Mouse (Mus musculus): ENCODE results near the gene Fgfr2. TPM values are rescaled to one million over a fixed set of nuclear protein-coding genes. Genes with fewer than 3 reads are reported as not detected.

Fgfr2 gene
- polyA plus RNA-seq, 1 experiment from 2014 or later = 11.4 TPM

DNA sequence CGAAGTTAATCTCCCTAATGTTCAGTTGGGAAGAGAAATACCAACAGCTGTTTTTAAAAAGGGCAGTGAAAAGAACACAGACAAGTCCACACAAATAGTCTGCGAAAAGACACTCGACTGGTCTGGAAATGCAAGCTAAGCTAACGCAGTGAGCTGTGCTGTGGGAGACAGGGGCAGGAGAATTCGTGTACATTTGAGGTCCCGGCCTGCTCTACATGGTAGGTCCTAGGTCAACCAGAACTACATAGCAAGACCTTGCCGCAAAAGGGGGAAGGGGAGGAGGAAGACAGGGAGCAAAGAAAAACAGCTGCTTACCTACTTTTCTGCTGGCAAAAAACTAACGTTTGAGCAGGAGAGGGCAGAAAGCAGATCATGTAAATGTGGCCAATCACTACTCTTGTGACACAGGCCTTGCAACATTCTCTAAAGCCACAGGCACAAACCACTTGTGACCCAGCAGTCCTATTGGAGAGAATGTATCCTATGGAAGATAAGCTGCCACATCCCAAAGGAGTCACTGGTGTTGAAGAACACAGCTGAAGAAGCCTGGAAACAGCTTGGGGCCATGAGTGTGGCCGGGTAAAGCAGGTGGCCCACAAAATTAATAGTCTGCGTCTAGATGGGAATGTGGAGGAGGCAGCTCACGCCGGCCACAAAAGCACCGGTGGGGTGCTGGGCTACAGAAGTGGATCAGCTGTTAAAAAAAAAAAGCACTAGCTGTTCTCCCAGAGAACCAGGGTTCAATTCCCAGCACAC lies 396.9 kb downstream of the Fgfr2 start:
- Histone ChIP-seq H3K4me1 (ENCODE audit: control insufficient read depth, low read depth, low read length) (peaks cover 44% of the 10 kb centered on the region), H3K9ac (ENCODE audit: low read depth, low read length) (no peak overlapping the region), H3K4me2 (ENCODE audit: low read depth, low read length) (no peak overlapping the region), H3K36me3 (ENCODE audit: control insufficient read depth, insufficient read depth) (peaks cover 6% of the 10 kb centered on the region), H3K9me3 (replicated peaks; ENCODE audit: control insufficient read depth, low read length) (no peaks in the 10 kb centered on the region), H3K4me3 (ENCODE audit: low read depth, low read length) (no peak overlapping the region), H3K27ac (ENCODE audit: low read length) (peak overlapping the region; percentile 31), H3K27me3 (ENCODE audit: control insufficient read depth, insufficient read depth, low read depth, low read length) (no peaks in the 10 kb centered on the region)
- ATAC-seq (ENCODE audit: low read depth) = no peak
- 81% methylated on average over 13 of the region's 13 CpGs for WGBS (ENCODE audit: insufficient replicate concordance)

- H3K4me3 ChIP-seq (ENCODE audit: low read depth, low read length) = no peak overlapping the region
- no peak overlapping the region for H3K9ac ChIP-seq (ENCODE audit: low read depth, low read length)
- no peaks in the 10 kb centered on the region for H3K9me3 ChIP-seq (replicated peaks; ENCODE audit: control insufficient read depth, low read length)
- H3K27ac ChIP-seq (ENCODE audit: low read length) = peak overlapping the region; percentile 56
- H3K4me1 ChIP-seq (ENCODE audit: control insufficient read depth, low read depth, low read length) = peaks cover 45% of the 10 kb centered on the region
- H3K4me2 ChIP-seq (ENCODE audit: low read depth, low read length) = peak overlapping the region; percentile 27; the same call in 1 of the 2 replicates
- WGBS (ENCODE audit: insufficient replicate concordance) = 86% methylated on average over 5 of the region's 5 CpGs
- H3K27me3 ChIP-seq (ENCODE audit: control insufficient read depth, insufficient read depth, low read depth, low read length) = no peaks in the 10 kb centered on the region
- peaks cover 2% of the 10 kb centered on the region for H3K36me3 ChIP-seq (ENCODE audit: control insufficient read depth, insufficient read depth)
- no peak for ATAC-seq (ENCODE audit: low read depth)
These were observed 398.6 kb downstream of the Fgfr2 start for GRCm38 (mm10) chr7:132724501-132725062.

DNA sequence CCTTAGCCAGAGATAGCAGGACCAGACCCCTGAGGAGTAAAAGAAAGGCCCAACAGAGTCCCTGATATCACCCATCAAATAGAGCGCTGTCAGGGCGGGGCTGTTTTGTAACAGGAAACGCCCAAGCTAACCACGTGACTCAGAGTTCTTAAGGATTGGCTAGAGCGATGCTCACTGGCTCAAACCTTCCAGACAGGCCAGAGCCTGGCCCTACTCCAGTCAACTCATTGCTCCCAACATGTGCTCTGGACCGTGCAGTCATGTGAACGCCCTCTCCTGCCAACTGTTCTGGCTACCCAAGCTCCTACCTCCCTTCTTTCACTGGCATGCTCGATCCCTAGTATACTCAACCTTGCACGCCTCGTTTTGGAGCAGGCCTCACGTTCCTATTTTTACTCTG lies 399.2 kb downstream of the Fgfr2 start:
- no peaks in the 10 kb centered on the region; the same call in 1 of the 2 replicates for H3K36me3 ChIP-seq (ENCODE audit: control insufficient read depth, insufficient read depth)

DNA sequence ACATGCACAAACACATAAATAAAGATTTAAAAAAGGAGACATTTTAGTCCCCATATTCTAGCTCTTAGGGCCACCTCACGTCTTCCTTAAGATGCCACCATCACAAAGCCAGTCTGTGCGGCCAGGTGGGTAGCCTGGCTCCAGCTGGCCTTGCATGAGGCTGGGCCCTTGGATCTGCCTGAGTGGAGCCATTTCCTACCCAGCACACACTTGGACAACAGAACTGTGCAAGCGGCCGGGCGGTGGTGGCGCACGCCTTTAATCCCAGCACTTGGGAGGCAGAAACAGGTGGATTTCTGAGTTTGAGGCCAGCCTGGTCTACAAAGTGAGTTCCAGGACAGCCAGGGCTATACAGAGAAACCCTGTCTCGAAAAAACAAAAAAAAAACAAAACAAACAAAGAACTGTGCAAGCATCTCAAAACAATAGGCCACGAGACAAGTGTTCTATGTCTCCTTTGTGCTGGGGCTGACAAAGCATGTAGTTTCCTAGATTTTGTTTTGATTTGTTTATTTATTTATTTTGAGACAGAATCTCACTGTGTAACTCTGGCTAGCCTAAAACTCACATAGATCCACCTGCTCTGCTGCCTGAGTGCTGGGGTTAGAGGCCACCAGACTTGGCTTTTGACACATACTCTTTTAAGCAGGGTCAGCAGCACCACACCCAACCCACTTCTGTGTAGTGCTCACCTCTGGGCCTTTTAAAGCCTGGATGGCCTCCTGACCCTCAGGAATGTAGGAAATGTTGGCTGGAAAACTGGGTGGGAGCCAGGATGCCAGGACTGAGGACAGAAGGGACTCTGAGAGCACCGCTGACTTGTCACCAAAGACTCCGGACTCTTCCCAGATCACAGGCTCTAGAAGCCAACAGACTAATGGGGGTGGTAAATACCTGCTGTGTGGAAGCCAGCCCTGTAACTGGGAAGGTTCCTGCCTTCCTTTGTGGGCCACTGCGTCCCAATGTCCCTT lies 400.5 kb downstream of the Fgfr2 start:
- H3K9ac ChIP-seq (ENCODE audit: low read depth, low read length) = no peak overlapping the region
- H3K4me3 ChIP-seq (ENCODE audit: low read depth, low read length) = no peak overlapping the region
- no peak overlapping the region for H3K4me2 ChIP-seq (ENCODE audit: low read depth, low read length)
- 89% methylated on average over 12 of the region's 12 CpGs for WGBS (ENCODE audit: insufficient replicate concordance)
- peak overlapping the region; percentile 69 for H3K27ac ChIP-seq (ENCODE audit: low read length)
- no peaks in the 10 kb centered on the region; the same call in 1 of the 2 replicates for H3K36me3 ChIP-seq (ENCODE audit: control insufficient read depth, insufficient read depth)
- H3K9me3 ChIP-seq (replicated peaks; ENCODE audit: control insufficient read depth, low read length) = no peaks in the 10 kb centered on the region
- peaks cover 48% of the 10 kb centered on the region for H3K4me1 ChIP-seq (ENCODE audit: control insufficient read depth, low read depth, low read length)
- H3K27me3 ChIP-seq (ENCODE audit: control insufficient read depth, insufficient read depth, low read depth, low read length) = no peaks in the 10 kb centered on the region
- no peak for ATAC-seq (ENCODE audit: low read depth)

More for the DNA sequence above, 399.2 kb downstream of the Fgfr2 start:
- Histone ChIP-seq H3K9ac (ENCODE audit: low read depth, low read length) (no peak overlapping the region), H3K9me3 (replicated peaks; ENCODE audit: control insufficient read depth, low read length) (no peaks in the 10 kb centered on the region), H3K4me3 (ENCODE audit: low read depth, low read length) (peak overlapping the region; percentile 23; the same call in 1 of the 2 replicates), H3K4me2 (ENCODE audit: low read depth, low read length) (peak overlapping the region; percentile 50), H3K27me3 (ENCODE audit: control insufficient read depth, insufficient read depth, low read depth, low read length) (no peaks in the 10 kb centered on the region), H3K27ac (ENCODE audit: low read length) (peak overlapping the region; percentile 69), H3K4me1 (ENCODE audit: control insufficient read depth, low read depth, low read length) (peaks cover 45% of the 10 kb centered on the region)
- ATAC-seq (ENCODE audit: low read depth) = peak; percentile 92
- 56% methylated on average over 11 of the region's 11 CpGs for WGBS (ENCODE audit: insufficient replicate concordance)

DNA sequence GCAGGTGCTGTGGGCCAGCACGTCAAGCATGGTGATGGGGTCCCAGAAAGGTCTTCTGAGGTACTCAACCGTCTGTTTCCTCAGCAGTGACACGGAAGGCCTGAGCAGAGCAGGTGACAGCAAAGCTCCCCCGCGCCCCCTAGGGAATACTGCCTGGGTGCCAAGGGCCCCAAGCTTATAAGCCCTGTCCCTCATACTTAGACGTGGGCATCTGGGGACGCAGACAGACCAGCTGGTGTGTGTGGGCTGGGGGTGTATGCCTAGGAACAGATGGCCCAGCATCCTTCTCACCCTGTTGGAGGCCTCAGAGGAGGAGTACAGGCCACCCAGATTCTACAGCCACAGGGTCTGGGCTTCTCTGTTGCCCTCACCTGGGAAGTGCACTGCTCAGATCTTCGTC lies 402.6 kb downstream of the Fgfr2 start:
- Histone ChIP-seq H3K27me3 (ENCODE audit: control insufficient read depth, insufficient read depth, low read depth, low read length) (no peaks in the 10 kb centered on the region), H3K4me2 (ENCODE audit: low read depth, low read length) (no peak overlapping the region), H3K9me3 (replicated peaks; ENCODE audit: control insufficient read depth, low read length) (no peaks in the 10 kb centered on the region), H3K36me3 (ENCODE audit: control insufficient read depth, insufficient read depth) (peaks cover 5% of the 10 kb centered on the region), H3K9ac (ENCODE audit: low read depth, low read length) (no peak overlapping the region), H3K27ac (ENCODE audit: low read length) (no peak overlapping the region), H3K4me1 (ENCODE audit: control insufficient read depth, low read depth, low read length) (peaks cover 56% of the 10 kb centered on the region), H3K4me3 (ENCODE audit: low read depth, low read length) (no peak overlapping the region)
- ATAC-seq (ENCODE audit: low read depth) = no peak
- 74% methylated on average over 8 of the region's 8 CpGs for WGBS (ENCODE audit: insufficient replicate concordance)

DNA sequence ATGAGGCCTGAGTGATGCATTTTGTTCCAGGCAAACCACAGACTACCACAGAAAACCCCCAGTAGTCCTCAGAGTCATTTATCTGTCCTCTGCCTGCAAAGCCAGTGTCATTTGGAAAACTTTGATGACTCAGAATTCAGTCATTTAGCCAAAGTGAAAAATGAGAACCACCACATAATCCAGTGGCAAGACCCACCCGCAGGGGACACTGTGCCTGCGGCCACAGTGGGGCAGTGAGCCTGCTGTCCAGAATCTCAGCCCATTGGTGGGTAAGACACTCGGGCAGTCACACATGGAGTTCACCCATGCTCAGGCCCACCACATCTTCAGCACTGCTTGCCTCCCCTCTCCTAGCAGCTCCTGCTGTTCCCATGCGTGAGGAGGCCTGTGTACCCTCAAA lies 403.6 kb downstream of the Fgfr2 start:
- Histone ChIP-seq H3K9me3 (replicated peaks; ENCODE audit: control insufficient read depth, low read length) (no peaks in the 10 kb centered on the region), H3K36me3 (ENCODE audit: control insufficient read depth, insufficient read depth) (peaks cover 15% of the 10 kb centered on the region), H3K4me1 (ENCODE audit: control insufficient read depth, low read depth, low read length) (peaks cover 51% of the 10 kb centered on the region), H3K27me3 (ENCODE audit: control insufficient read depth, insufficient read depth, low read depth, low read length) (no peaks in the 10 kb centered on the region), H3K4me2 (ENCODE audit: low read depth, low read length) (no peak overlapping the region), H3K27ac (ENCODE audit: low read length) (peak overlapping the region; percentile 46), H3K9ac (ENCODE audit: low read depth, low read length) (no peak overlapping the region), H3K4me3 (ENCODE audit: low read depth, low read length) (no peak overlapping the region)
- WGBS (ENCODE audit: insufficient replicate concordance) = 73% methylated on average over 4 of the region's 4 CpGs
- no peak for ATAC-seq (ENCODE audit: low read depth)

DNA sequence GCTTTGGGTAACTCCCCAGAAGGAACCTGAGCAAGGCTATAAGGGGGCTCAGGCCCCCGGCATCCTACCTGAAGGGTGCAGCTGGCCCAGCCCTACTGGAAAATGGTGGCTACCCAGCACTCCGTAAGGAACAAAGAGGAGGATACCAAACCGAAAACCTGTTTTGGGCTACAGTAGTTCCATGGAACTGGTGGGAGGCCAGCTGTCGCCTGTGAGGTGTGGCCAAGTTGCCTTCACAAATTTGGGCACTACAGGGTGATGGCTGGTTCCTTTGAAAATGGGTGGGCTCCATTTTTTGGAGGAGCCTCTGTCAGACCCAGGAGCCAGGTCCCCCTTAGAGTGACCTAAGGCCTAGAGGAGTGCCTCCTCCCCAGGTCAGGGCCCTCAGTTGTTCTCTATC lies 407.9 kb downstream of the Fgfr2 start:
- WGBS (ENCODE audit: insufficient replicate concordance) = 94% methylated on average over 4 of the region's 4 CpGs
- no peak overlapping the region for H3K9ac ChIP-seq (ENCODE audit: low read depth, low read length)
- H3K4me1 ChIP-seq (ENCODE audit: control insufficient read depth, low read depth, low read length) = peaks cover 45% of the 10 kb centered on the region
- no peaks in the 10 kb centered on the region for H3K27me3 ChIP-seq (ENCODE audit: control insufficient read depth, insufficient read depth, low read depth, low read length)
- no peaks in the 10 kb centered on the region for H3K9me3 ChIP-seq (replicated peaks; ENCODE audit: control insufficient read depth, low read length)
- no peak overlapping the region for H3K4me2 ChIP-seq (ENCODE audit: low read depth, low read length)
- no peak for ATAC-seq (ENCODE audit: low read depth)
- H3K27ac ChIP-seq (ENCODE audit: low read length) = no peak overlapping the region
- H3K36me3 ChIP-seq (ENCODE audit: control insufficient read depth, insufficient read depth) = peaks cover 38% of the 10 kb centered on the region
- no peak overlapping the region for H3K4me3 ChIP-seq (ENCODE audit: low read depth, low read length)

GRCm38 (mm10) chr7:132714236-132714923 lies 408.8 kb downstream of the Fgfr2 start:
- ATAC-seq (ENCODE audit: low read depth) = peak; percentile 22
- H3K36me3 ChIP-seq (ENCODE audit: control insufficient read depth, insufficient read depth) = peaks cover 38% of the 10 kb centered on the region
- no peak overlapping the region for H3K9ac ChIP-seq (ENCODE audit: low read depth, low read length)
- H3K27ac ChIP-seq (ENCODE audit: low read length) = peak overlapping the region; percentile 83
- H3K4me2 ChIP-seq (ENCODE audit: low read depth, low read length) = no peak overlapping the region
- peaks cover 38% of the 10 kb centered on the region for H3K4me1 ChIP-seq (ENCODE audit: control insufficient read depth, low read depth, low read length)
- WGBS (ENCODE audit: insufficient replicate concordance) = 64% methylated on average over 6 of the region's 6 CpGs
- no peaks in the 10 kb centered on the region for H3K27me3 ChIP-seq (ENCODE audit: control insufficient read depth, insufficient read depth, low read depth, low read length)
- no peak overlapping the region for H3K4me3 ChIP-seq (ENCODE audit: low read depth, low read length)
- no peaks in the 10 kb centered on the region for H3K9me3 ChIP-seq (replicated peaks; ENCODE audit: control insufficient read depth, low read length)
